Mouse (Mus musculus): ENCODE measurements around the gene Hoxd9. TPM values are rescaled to one million over a fixed set of nuclear protein-coding genes. Genes with fewer than 3 reads are reported as not detected.

Gene Hoxd9
- not detected in 2 replicates for polyA plus RNA-seq (2012)

- TF ChIP-seq GATA1 (IDR thresholded peaks at IDR 0.05; ENCODE audit: low read length): no peak
These were observed at the start of gene Hoxd9 for GRCm38 (mm10) chr2:74697567-74698121. Gene Hoxd9 (plus strand): TSS chr2:74697727.

GRCm38 (mm10) chr2:74652996-74653340 lies 44.6 kb upstream of the Hoxd9 start:
- no peak for TF ChIP-seq GATA1 (IDR thresholded peaks at IDR 0.05; ENCODE audit: low read length)

DNA sequence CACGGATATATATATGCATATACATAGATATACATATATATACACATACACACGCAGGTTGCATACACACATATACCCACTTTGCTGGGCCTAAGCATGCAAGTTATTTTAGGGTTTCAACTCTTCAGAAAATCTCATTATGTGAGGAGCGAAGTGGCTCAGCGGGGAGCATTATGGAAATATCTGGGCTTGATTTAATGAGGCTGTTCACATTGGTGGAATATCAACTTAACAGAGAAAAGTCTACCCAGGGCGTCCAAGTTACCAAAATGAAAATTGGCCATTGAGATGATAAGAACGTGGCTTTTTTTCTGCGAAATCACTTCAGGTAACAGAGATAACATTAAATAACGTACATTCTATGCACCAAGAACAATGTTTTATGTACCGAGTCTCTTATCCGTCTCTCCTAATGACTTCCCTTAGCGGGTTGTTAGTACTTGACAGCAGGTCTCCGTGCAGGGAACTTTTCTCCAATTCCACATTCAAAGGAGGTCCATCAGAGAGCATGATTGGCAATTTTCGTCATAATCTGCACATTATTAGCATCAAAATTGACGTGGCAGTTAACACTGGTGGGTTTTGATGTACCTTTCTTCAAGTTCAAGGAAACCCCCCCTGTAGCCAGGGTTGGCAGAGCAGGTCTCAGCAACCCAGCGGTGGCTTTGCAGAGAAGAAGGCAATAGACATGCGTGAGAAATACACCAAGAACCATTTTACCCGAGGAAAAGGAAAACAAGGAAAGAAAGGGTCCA lies 43.6 kb upstream of the Hoxd9 start:
- no peak for TF ChIP-seq GATA1 (IDR thresholded peaks at IDR 0.05; ENCODE audit: low read length)

- TF ChIP-seq GATA1 (IDR thresholded peaks at IDR 0.05; ENCODE audit: low read length): no peak
These were observed 42.6 kb upstream of the Hoxd9 start for GRCm38 (mm10) chr2:74654743-74655419.

DNA sequence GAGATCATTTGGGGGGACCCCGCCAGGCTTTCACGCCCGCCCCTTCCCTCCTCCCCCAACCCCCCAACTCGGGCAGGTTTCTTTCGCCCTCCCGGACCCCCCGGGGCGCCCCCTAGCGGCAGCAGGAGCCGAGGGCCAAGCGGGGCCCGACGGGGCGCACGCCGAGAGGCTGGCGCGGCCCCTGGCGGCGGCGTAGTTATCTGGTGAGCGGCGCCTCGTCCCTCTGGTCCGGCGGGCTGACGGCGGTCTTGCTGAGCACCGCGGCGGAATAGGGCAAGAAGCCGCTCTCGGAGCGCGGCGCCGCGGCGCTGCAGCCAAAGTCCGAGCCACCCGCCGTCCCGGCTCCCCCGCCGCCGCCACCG lies 42.1 kb upstream of the Hoxd9 start:
- TF ChIP-seq GATA1 (IDR thresholded peaks at IDR 0.05; ENCODE audit: low read length): no peak

DNA sequence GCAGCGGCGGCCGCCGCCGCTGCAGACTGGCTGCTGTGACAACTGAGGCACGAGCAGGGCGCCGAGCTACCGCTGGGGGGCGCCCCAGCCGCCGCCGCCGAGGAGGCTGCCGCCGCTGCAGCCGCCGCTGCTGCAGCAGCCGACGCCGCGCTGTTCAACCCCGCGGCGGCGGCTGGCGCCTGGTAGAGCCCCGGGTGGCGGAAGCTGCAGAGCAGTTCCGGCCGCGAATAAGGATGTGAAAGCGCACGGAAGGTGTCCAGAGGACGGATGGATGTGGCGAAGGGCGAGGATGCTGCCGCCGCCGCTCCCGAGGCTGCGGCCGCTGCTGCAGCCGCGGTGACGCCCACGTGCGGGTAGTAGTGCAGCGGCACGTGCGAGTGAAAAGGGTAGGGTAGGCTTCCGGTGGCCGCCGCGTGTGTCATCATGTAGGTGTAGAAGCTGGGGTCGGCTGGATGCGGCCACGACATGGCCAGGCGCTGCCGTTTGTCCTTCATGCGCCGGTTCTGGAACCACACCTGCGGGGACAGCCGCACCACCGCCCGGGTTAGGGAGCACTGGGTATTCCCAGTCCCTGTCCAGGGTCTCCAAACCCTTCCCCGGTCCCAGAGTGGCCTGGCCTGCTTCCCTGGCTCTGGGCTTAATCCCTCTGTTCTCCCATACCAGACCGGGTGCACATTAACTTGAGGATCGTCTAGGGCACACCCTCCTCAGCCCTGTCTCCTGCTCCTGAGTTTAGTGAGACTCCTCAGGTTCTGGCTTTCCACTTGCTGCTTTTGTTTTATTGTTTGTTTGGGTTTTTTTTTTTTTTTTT lies 41.5 kb upstream of the Hoxd9 start:
- TF ChIP-seq GATA1 (IDR thresholded peaks at IDR 0.05; ENCODE audit: low read length): no peak

DNA sequence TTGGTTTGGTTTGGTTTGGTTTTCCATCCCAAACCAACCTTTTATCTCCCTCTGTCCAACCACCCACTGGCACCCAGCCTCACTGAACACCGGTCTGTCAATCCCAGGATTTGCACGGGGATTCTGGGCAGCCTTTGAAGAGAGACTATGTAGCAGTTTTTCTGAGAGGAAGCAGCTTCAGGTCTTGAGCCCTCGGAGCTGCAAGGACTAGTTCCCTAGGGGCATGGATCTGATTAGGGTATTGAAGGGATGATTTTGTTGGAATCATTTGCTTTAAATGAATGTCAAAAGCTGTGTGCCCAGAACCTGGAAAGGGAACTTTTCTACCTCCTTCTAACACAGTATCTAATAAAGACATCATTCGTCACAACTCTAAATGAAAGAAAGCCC lies 40.9 kb upstream of the Hoxd9 start:
- no peak for TF ChIP-seq GATA1 (IDR thresholded peaks at IDR 0.05; ENCODE audit: low read length)

DNA sequence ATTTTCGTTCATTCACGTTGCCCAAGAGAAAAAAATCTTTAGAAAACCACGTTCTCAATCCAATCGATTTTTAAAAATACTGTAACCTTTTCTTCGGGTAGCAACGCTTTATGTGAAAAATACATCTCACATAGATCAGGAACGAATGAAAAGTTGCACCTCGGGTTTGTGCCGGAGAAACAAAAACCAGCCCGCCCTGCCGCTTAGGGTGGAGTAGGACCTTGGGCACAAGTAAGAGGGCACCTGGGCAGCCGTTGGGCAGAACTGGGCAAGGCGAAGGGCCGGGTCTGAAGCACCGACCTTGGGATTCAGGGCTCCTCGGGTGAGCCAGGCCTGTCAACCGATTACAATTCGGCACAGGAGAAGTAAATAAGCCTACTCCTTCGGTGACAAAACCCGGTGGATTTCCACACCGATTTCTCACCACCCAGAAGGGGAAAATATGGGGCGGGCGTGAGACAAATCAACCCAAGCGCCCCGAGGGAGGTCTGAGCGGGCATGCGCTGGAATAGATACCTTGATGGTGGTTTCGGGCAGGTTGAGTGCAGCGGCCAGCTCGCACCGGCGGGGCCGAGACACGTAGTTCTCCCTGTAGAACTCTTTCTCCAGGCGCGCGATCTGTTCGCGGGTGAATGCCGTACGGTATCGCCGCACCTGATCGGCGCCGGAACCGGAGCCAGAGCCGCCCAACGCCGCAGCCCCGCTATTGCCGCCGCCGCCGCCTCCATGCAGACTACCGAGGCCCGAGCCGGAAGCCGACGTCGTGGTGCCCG lies 40.1 kb upstream of the Hoxd9 start:
- no peak for TF ChIP-seq GATA1 (IDR thresholded peaks at IDR 0.05; ENCODE audit: low read length)

DNA sequence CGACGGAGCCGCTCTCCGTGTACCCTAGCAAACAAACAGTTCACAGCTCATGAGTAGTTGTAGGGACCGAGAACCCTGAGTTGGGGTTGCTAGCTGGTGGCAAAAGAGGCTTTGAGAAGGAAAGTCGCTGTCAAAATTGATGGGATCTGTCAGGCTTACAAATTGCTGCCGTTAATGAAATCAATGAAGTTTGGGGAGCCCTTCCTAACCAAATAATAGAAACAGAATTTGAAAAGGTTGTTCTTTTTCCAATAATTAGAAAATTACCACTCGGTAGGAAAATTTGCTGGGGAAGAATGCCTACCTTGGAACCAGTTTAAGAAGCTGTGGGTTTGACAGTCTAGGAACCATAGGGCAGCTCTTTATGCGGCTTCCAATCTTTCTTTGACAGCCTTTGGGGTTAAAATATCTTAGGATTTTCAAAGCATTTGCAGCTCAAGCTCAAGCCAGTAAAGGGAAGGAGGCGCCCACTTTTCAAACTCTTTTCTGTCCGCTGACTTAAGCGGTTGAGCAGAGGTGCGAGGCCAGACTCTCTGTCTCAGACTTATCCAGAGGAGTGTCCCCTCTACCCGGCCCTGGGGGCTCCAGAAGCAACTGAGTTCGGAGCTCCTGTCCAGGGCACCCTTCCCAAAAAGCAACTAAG lies 39.4 kb upstream of the Hoxd9 start:
- no peak for TF ChIP-seq GATA1 (IDR thresholded peaks at IDR 0.05; ENCODE audit: low read length)

GRCm38 (mm10) chr2:74658667-74659371 lies 38.7 kb upstream of the Hoxd9 start:
- no peak for TF ChIP-seq GATA1 (IDR thresholded peaks at IDR 0.05; ENCODE audit: low read length)

GRCm38 (mm10) chr2:74659507-74660005 lies 38.0 kb upstream of the Hoxd9 start, which contains the start of gene Evx2:
Gene Evx2 (minus strand): TSS chr2:74659557.
- no peak for TF ChIP-seq GATA1 (IDR thresholded peaks at IDR 0.05; ENCODE audit: low read length)

DNA sequence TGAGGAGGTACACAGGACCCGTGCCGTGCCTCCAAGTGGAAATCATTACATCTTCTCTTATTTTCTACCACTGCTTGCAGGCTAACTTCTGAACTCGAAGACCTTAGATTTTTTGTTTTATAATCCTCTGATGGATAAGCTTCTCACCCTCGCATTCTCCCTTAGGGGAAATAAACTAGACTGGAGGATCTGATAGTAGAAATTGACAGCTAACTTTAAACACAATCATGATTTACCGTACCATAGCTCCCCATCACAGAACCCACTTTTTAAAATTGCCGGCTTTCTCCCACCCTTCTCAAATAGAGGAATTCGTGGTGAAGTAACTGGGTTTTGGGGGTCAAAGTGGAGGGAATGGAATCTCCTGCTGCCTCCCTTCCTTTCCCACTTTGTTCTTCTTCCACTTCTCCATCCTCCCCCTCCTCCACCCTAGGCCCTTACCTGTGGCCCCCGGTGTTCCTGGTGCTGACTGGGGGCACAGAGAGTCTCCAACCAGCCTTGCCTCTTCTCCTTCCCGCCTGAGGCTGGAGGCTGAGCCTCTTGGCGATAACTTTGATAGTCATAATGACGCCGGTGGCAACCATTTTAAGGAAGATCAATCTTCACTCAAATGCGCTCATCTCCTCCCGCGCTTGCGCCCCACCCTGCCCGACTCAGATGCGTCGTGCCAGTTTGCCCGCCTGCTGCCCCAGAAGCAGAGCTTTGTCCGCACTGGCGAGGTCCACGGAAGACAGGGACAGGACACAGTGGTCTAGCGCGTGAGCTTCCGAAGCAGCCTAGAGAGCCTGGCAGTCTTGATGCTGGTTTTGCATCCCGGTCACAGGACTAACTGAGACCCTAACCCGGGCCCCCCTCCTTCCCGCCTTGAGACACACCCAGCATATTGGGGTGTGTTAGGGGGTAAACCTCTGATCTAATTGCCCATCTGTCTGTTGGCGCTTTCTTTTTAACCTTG lies 36.8 kb upstream of the Hoxd9 start:
- TF ChIP-seq GATA1 (IDR thresholded peaks at IDR 0.05; ENCODE audit: low read length): no peak

GRCm38 (mm10) chr2:74661685-74662084 lies 35.8 kb upstream of the Hoxd9 start:
- TF ChIP-seq GATA1 (IDR thresholded peaks at IDR 0.05; ENCODE audit: low read length): no peak

Data from G1E-ER4 (cell line).